Mouse (Mus musculus): ENCODE measurements around the gene Krtap5-3.
"Not testable (repeated sequence)": the region's sequence is repeated elsewhere in the genome, so short reads cannot be mapped to it uniquely, and the experiment has no call there.

Gene Krtap5-3

DNA sequence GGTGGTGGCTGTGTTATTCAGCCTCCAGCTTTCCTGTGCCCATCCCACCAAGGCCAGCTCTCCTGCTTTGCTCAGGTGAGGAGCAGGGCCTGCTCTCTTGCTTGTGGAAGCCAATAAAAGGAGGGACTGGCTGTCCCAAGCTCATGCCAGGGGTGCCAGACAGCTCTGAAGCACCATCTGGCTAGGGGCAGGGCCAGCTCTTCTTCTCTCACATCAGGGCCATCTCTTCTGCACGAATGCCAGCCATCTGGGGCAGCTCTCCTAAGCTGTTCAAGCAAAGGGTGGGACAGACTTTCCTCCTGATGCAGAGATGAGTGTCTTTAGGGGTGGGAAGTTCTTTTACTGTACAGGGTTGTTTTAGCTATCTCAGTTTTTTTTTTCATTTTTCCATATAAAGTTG is 20.1 kb upstream of the Krtap5-3 start:
- Histone ChIP-seq H3K36me3 (ENCODE audit: insufficient read depth, low read length) (no peaks in the 10 kb centered on the region), H3K27me3 (ENCODE audit: insufficient read depth, low read length) (0 out of 2 replicates have a peak, but pooled peaks cover 2% of the 10 kb centered on the region), H3K4me1 (replicated peaks; ENCODE audit: low read depth, low read length) (no peaks in the 10 kb centered on the region), H3K4me3 (replicated peaks; ENCODE audit: low read length) (no peak overlapping the region), H3K9me3 (ENCODE audit: low read length) (peaks cover 23% of the 10 kb centered on the region)
- TF ChIP-seq POU5F1 (IDR thresholded peaks at IDR 0.05; ENCODE audit: borderline replicate concordance, low read length) (no peak), NANOG (IDR thresholded peaks at IDR 0.05; ENCODE audit: borderline replicate concordance, low read length) (no peak), CTCF (conservative IDR thresholded peaks at IDR 0.05; ENCODE audit: low read length) (no peak)

DNA sequence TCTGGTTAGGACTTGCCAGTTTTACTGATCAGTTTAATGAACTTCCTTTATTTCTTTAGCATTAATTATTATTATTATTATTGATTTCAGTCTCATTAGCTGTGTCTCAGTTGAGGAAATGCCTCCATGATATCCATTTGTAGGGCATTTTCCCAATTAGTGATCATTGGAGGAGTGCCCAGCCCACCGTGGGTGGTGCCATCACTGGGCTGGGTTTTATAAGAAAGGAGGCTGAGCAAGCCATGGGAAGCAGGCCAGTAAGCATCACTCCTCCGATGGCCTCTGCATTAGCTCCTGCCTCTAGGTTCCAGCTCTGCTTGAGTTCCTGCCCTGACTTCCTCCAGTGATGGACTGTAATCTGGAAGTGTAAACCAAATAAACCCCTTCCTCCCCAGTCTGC is 13.0 kb upstream of the Krtap5-3 start:
- H3K4me3 ChIP-seq (replicated peaks; ENCODE audit: low read length), result no peak overlapping the region
- no peaks in the 10 kb centered on the region for H3K36me3 ChIP-seq (ENCODE audit: insufficient read depth, low read length)
- H3K4me1 ChIP-seq (replicated peaks; ENCODE audit: low read depth, low read length), result no peaks in the 10 kb centered on the region
- TF ChIP-seq CTCF (conservative IDR thresholded peaks at IDR 0.05; ENCODE audit: low read length) (no peak), NANOG (IDR thresholded peaks at IDR 0.05; ENCODE audit: borderline replicate concordance, low read length) (no peak), POU5F1 (IDR thresholded peaks at IDR 0.05; ENCODE audit: borderline replicate concordance, low read length) (no peak)
- peaks cover 17% of the 10 kb centered on the region for H3K27me3 ChIP-seq (ENCODE audit: insufficient read depth, low read length)
- peaks cover 4% of the 10 kb centered on the region; the same call in 1 of the 2 replicates for H3K9me3 ChIP-seq (ENCODE audit: low read length)

DNA sequence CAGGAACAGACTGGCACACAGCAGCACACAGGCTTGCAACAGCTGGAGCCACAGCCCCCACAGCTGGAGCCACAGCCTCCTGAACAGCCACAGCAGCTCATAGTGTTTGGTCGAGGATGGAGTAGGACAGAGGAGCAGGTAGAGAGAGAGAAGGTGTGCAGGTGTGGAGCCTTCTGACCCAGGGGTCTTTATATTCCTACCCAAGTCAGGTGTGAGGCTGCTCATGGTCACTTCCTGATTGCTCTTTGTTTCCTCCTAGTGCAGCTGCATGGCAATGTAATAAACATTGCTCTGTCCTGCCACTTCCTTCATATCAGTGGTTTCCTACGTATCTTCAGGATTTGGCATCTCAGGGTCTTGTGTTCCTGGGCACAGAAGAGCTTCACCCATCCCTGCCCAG is 10.9 kb upstream of the Krtap5-3 start, which contains the start of gene Gm10153:
Gene Gm10153 (minus strand): TSS at position 101 of the 400 bp plus-strand sequence.
- peaks cover 21% of the 10 kb centered on the region for H3K9me3 ChIP-seq (ENCODE audit: low read length)
- no peak for TF ChIP-seq NANOG (IDR thresholded peaks at IDR 0.05; ENCODE audit: borderline replicate concordance, low read length)
- TF ChIP-seq CTCF (conservative IDR thresholded peaks at IDR 0.05; ENCODE audit: low read length), result no peak
- TF ChIP-seq POU5F1 (IDR thresholded peaks at IDR 0.05; ENCODE audit: borderline replicate concordance, low read length), result no peak
- H3K27me3 ChIP-seq (ENCODE audit: insufficient read depth, low read length), result peaks cover 17% of the 10 kb centered on the region
- no peaks in the 10 kb centered on the region for H3K36me3 ChIP-seq (ENCODE audit: insufficient read depth, low read length)
- H3K4me3 ChIP-seq (replicated peaks; ENCODE audit: low read length), result no peak within 1 kb of the TSS
- no peaks in the 10 kb centered on the region for H3K4me1 ChIP-seq (replicated peaks; ENCODE audit: low read depth, low read length)

DNA sequence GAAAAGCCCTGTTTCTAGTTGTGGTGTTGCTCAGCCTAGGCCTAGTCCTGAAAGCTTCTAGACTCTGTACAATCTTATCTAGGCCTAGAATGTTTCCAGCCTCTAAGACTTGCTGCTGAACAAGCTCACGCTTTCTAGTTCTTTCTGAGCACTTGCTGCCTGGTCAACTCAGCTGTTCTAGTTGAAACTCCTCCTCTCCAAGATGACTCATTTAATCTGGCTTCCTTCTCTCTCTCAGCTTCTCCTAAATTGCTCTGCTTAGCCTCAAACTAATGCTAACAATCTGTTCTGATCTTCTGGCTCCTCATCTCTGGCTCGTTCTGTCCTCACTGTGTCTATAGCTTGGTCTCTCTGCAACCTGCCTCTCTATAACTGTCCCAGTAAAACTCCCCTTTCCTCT is 2.4 kb upstream of the Krtap5-3 start:
- Histone ChIP-seq H3K9me3 (ENCODE audit: low read length) (peaks cover 17% of the 10 kb centered on the region), H3K4me3 (replicated peaks; ENCODE audit: low read length) (no peak overlapping the region), H3K27me3 (ENCODE audit: insufficient read depth, low read length) (peaks cover 15% of the 10 kb centered on the region), H3K36me3 (ENCODE audit: insufficient read depth, low read length) (no peaks in the 10 kb centered on the region), H3K4me1 (replicated peaks; ENCODE audit: low read depth, low read length) (no peaks in the 10 kb centered on the region)
- TF ChIP-seq CTCF (conservative IDR thresholded peaks at IDR 0.05; ENCODE audit: low read length) (no peak), POU5F1 (IDR thresholded peaks at IDR 0.05; ENCODE audit: borderline replicate concordance, low read length) (no peak), NANOG (IDR thresholded peaks at IDR 0.05; ENCODE audit: borderline replicate concordance, low read length) (no peak)

DNA sequence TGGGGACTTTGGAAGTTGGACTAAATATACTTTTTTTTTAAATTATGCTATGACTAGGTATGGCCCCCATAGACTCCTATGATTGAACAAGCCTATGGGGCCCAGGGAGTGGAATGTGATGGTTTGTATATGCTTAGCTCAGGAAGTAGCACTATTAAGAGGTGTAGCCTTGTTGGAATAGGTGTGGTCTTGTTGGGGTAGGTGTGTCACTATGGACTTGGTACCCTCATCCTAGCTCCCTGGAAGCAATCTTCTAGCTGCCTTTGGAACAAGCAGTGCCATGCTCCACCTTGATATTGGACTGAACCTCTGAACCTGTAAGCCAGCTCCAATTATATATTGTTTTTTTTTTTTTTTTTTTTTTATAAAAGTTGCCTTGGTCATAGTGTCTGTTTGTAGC is 4.3 kb downstream of the Krtap5-3 start:
- H3K27me3 ChIP-seq (ENCODE audit: insufficient read depth, low read length), result peaks cover 3% of the 10 kb centered on the region
- H3K4me1 ChIP-seq (replicated peaks; ENCODE audit: low read depth, low read length), result no peaks in the 10 kb centered on the region; the same call in 1 of the 2 replicates
- no peaks in the 10 kb centered on the region for H3K36me3 ChIP-seq (ENCODE audit: insufficient read depth, low read length)
- TF ChIP-seq NANOG (IDR thresholded peaks at IDR 0.05; ENCODE audit: borderline replicate concordance, low read length), result no peak
- no peak for TF ChIP-seq POU5F1 (IDR thresholded peaks at IDR 0.05; ENCODE audit: borderline replicate concordance, low read length)
- no peak for TF ChIP-seq CTCF (conservative IDR thresholded peaks at IDR 0.05; ENCODE audit: low read length)
- no peak overlapping the region for H3K4me3 ChIP-seq (replicated peaks; ENCODE audit: low read length)
- peaks cover 15% of the 10 kb centered on the region for H3K9me3 ChIP-seq (ENCODE audit: low read length)

DNA sequence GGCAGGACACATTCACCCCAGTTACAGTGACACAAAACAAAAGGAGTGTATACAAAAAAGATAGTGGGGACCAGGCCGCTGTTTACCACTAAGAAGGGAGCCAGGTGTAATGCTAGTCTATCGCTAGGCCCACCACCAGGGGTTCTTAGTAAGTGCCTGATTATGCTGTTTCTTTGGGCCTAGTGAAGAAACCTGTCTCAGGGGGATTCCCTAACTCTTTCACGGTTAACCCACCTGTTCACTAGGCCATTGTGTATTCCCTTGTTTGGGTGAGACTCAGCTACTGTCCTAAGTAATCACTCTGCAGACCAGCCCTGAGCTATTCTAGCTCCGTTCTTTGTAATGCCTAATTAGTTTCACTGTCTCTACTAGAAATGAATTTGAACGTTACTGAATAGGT is 5.7 kb downstream of the Krtap5-3 start:
- not testable (repeated sequence) for H3K27me3 ChIP-seq (ENCODE audit: insufficient read depth, low read length); H3K36me3 ChIP-seq (ENCODE audit: insufficient read depth, low read length); H3K4me1 ChIP-seq (replicated peaks; ENCODE audit: low read depth, low read length); H3K4me3 ChIP-seq (replicated peaks; ENCODE audit: low read length)
- peaks cover 15% of the 10 kb centered on the region for H3K9me3 ChIP-seq (ENCODE audit: low read length)
- TF ChIP-seq NANOG (IDR thresholded peaks at IDR 0.05; ENCODE audit: borderline replicate concordance, low read length), result 0 out of 2 replicates have a peak, but pooled peaks have one; percentile 26

DNA sequence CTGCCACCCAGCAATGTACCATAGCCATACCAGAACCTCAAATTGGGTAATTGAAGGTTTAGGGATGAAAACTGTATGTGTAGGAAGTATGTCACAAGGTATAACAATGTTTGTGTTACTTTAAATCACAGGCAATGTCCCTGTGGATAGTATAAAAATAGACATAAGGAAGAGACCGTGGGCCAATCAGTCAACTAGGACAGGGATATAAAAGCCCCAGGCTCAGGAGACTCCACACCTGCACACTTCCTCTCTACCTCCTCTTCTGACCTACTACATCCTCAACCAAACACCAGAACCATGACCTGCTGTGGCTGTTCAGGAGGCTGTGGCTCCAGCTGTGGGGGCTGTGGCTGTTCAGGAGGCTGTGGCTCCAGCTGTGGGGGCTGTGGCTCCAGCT is 10.4 kb downstream of the Krtap5-3 start, which contains the start of gene Gm7579:
Gene Gm7579 (plus strand): TSS at position 301 of the 400 bp plus-strand sequence.
- TF ChIP-seq NANOG (IDR thresholded peaks at IDR 0.05; ENCODE audit: borderline replicate concordance, low read length) (no peak), POU5F1 (IDR thresholded peaks at IDR 0.05; ENCODE audit: borderline replicate concordance, low read length) (no peak), CTCF (conservative IDR thresholded peaks at IDR 0.05; ENCODE audit: low read length) (no peak)

DNA sequence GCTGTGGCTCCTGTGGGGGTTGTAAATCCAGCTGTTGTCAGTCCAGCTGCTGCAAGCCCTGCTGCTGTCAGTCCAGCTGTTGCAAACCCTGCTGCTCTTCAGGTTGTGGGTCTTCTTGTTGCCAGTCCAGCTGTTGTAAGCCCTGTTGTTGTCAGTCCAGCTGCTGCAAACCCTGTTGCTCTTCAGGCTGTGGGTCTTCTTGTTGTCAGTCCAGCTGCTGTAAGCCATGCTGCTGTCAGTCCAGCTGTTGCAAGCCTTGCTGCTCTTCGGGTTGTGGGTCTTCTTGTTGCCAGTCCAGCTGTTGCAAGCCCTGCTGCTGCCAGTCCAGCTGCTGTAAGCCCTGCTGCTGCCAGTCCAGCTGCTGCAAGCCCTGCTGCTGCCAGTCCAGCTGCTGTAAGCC is 11.0 kb downstream of the Krtap5-3 start:
- not testable (repeated sequence) for H3K4me3 ChIP-seq (replicated peaks; ENCODE audit: low read length); H3K4me1 ChIP-seq (replicated peaks; ENCODE audit: low read depth, low read length); H3K36me3 ChIP-seq (ENCODE audit: insufficient read depth, low read length); H3K27me3 ChIP-seq (ENCODE audit: insufficient read depth, low read length)
- peaks cover 36% of the 10 kb centered on the region for H3K9me3 ChIP-seq (ENCODE audit: low read length)

More for the DNA sequence above, 10.4 kb downstream of the Krtap5-3 start, which contains the start of gene Gm7579:
- Histone ChIP-seq H3K4me1 (replicated peaks; ENCODE audit: low read depth, low read length) (peaks cover 6% of the 10 kb centered on the region), H3K27me3 (ENCODE audit: insufficient read depth, low read length) (no peaks in the 10 kb centered on the region), H3K4me3 (replicated peaks; ENCODE audit: low read length) (no peak within 1 kb of the TSS), H3K36me3 (ENCODE audit: insufficient read depth, low read length) (no peaks in the 10 kb centered on the region), H3K9me3 (ENCODE audit: low read length) (peaks cover 36% of the 10 kb centered on the region)

DNA sequence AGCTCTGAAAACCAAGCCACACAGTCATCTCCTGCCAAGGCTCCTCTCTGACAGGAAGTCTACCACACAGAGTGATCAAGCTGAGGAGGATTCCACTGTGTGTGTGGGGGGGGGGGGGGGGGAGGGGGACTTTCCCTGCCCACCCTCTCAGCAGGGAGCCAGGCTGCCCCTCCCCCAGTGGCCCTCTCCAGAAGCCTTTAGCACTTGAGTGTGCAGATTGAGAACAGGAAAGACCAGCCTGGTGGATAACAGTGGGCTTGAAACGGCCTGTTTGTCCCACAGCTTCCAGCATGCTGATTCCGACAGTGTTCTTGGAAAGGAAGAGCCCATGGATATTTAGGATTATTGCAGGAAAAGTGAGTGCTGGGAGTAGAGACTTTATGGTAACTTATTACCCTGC is 23.4 kb downstream of the Krtap5-3 start:
- no peaks in the 10 kb centered on the region for H3K36me3 ChIP-seq (ENCODE audit: insufficient read depth, low read length)
- TF ChIP-seq NANOG (IDR thresholded peaks at IDR 0.05; ENCODE audit: borderline replicate concordance, low read length) (no peak), CTCF (conservative IDR thresholded peaks at IDR 0.05; ENCODE audit: low read length) (no peak), POU5F1 (IDR thresholded peaks at IDR 0.05; ENCODE audit: borderline replicate concordance, low read length) (no peak)
- no peak overlapping the region for H3K4me3 ChIP-seq (replicated peaks; ENCODE audit: low read length)
- no peaks in the 10 kb centered on the region for H3K27me3 ChIP-seq (ENCODE audit: insufficient read depth, low read length)
- peaks cover 65% of the 10 kb centered on the region for H3K9me3 ChIP-seq (ENCODE audit: low read length)
- peaks cover 3% of the 10 kb centered on the region; the same call in 1 of the 2 replicates for H3K4me1 ChIP-seq (replicated peaks; ENCODE audit: low read depth, low read length)

DNA sequence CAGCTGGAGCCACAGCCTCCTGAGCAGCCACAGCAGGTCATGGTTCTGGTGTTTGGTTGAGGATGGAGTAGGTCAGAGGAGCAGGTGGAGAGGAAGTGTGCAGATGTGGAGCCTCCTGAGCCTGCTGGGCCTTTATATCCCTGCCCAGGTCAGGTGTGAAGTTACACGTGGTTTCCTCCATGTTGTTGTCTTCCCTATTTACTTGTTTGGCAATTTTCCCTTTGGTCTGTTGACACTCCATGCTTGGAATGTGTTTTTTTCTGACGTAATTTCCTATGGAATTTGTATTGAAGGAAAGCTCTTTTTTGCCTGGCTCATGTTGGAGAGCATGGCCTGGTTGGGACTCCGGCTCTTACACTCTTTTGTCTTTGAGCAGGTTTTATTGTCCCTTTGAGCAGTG is 28.7 kb downstream of the Krtap5-3 start, which contains the start of gene Krtap5-5:
Gene Krtap5-5 (minus strand): TSS at position 101 of the 400 bp plus-strand sequence.
- H3K4me3 ChIP-seq (replicated peaks; ENCODE audit: low read length), result not testable (repeated sequence)
- peaks cover 30% of the 10 kb centered on the region for H3K4me1 ChIP-seq (replicated peaks; ENCODE audit: low read depth, low read length)

More for the DNA sequence above, 28.7 kb downstream of the Krtap5-3 start, which contains the start of gene Krtap5-5:
- H3K36me3 ChIP-seq (ENCODE audit: insufficient read depth, low read length); H3K27me3 ChIP-seq (ENCODE audit: insufficient read depth, low read length): not testable (repeated sequence)
- H3K9me3 ChIP-seq (ENCODE audit: low read length), result peaks cover 55% of the 10 kb centered on the region

Data from E14TG2a.4 (cell line).